Mouse (Mus musculus) limb, embryonic 10.5 days (tissue): ENCODE data around the gene Adad1. TPM values are rescaled to one million over a fixed set of nuclear protein-coding genes. Genes with fewer than 3 reads are reported as not detected.

Experiments used
- DNase-seq: peaks from one replicate; pipeline ENCODE4 v3.0.0-alpha.2; 2017; ENCODE audit warnings: low spot score
- H3K27ac ChIP-seq: fragments of 300-500 bp; sonication (generic); 2 replicates; pipeline ENCODE4 v1.5.1; 2016; ENCODE audit warnings: mild to moderate bottlenecking
- H3K27me3 ChIP-seq: fragments of 300-500 bp; sonication (generic); 2 replicates; pipeline ENCODE4 v1.6.1; 2016; ENCODE audit warnings: low read depth, mild to moderate bottlenecking; ENCODE audit not compliant: poor library complexity, severe bottlenecking
- H3K36me3 ChIP-seq: fragments of 300-500 bp; sonication (generic); 2 replicates; pipeline ENCODE4 v1.6.1; 2016; ENCODE audit warnings: mild to moderate bottlenecking, moderate library complexity
- H3K4me1 ChIP-seq: fragments of 300-500 bp; sonication (generic); 2 replicates; pipeline ENCODE4 v1.6.1; 2016
- H3K4me3 ChIP-seq: fragments of 300-500 bp; sonication (generic); 2 replicates; pipeline ENCODE4 v1.5.1; 2016; ENCODE audit warnings: mild to moderate bottlenecking, moderate library complexity
- H3K9me3 ChIP-seq: fragments of 300-500 bp; sonication (generic); replicated peaks from 2 replicates; pipeline ENCODE4 v1.6.1; 2016; ENCODE audit warnings: mild to moderate bottlenecking
- WGBS: fragments of 180-500 bp; shearing (Covaris S2); methylation state at CpG from one replicate; pipeline ENCODE4 v1.1.7; 2016; 5-methylcytosine and 5-hydroxymethylcytosine counted together
- polyA plus RNA-seq: library from polyadenylated mRNA; unstranded; fragments of >200 nt; fragmentation: Nextera tagmentation; extraction: Ambion mirVana; gene quantifications from 2 replicates; pipeline ENCODE4 v1.2.1, GENCODE M21; 2016

The Adad1 gene
- 0.65 and 1.1 TPM in 2 replicates for polyA plus RNA-seq

DNA sequence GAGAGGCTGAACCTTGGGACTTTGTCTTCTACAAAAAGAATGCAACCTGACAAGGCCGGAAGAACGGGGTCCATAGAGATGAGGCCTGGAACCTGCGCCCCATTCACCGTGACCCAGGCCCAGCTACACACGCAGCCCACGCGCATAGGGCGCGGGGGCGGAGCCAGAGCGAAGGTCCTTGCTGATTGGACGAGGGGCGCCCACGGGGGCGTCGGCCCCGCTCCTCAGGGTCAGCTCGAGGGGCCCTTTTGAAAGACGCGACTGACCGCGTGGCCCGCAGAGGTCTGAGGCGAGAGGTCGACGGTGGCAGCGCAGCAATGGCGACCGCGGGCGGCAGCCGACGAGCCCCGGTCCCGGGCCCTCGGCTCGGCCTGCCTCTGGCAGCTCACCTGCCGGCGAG lies at the start of gene Adad1:
Gene Adad1 (plus strand): TSS at position 122 of the 400 bp plus-strand sequence.
- H3K36me3 ChIP-seq, result no peaks in the 10 kb centered on the region
- peaks cover 6% of the 10 kb centered on the region for H3K4me1 ChIP-seq
- WGBS, result 51% methylated on average over 39 of the region's 39 CpGs
- DNase-seq, result peak; percentile 36
- peaks cover 2% of the 10 kb centered on the region; the same call in 1 of the 2 replicates for H3K9me3 ChIP-seq
- H3K4me3 ChIP-seq, result peak within 1 kb of the TSS; percentile 41
- no peaks in the 10 kb centered on the region for H3K27me3 ChIP-seq
- H3K27ac ChIP-seq, result 0 out of 2 replicates have a peak within 1 kb of the TSS, but pooled peaks have one; percentile 3

DNA sequence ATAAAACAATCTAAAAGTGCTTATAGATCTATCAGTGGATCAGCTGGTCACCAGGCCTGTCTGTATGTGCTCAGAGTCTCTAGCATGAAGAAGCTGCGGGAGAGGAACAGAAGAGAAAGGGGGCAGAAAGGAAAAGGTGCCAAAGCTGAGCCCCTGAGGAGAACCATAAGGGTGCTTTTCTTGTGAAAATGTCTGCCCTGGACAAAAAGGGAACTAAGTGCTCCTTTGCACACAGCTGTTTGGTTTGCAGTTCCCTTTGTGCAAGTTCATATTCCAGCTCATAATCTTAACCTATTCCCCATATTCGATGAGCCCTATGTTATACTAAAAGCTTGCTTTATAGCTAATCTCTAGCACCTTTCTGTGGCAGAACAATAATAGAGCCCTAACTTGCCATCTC lies 25.3 kb upstream of the Adad1 start:
- H3K36me3 ChIP-seq, result peaks cover 41% of the 10 kb centered on the region
- H3K27me3 ChIP-seq, result no peaks in the 10 kb centered on the region
- no peaks in the 10 kb centered on the region for H3K4me1 ChIP-seq
- H3K27ac ChIP-seq, result no peak overlapping the region
- 93% methylated on average over 2 of the region's 2 CpGs for WGBS
- no peak for DNase-seq
- H3K9me3 ChIP-seq, result no peaks in the 10 kb centered on the region
- H3K4me3 ChIP-seq, result no peak overlapping the region

DNA sequence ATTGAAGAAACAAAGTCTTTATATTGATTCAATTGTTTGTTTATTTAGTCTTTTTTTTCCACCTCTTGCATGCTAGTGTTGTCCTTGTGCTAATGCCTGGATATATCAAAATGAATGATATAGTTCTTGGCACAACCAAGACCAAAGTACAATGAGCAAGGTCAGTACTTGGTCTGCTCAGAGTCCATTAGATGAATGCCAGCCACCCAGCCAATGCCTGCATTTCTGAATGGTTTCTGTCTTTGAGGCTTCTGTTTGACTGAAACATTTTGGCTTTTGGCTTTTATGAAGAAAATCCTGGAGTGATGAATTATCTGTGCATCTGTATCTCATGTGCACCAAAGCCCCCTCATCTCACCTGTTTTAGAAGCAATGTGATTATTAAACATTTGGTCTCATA lies 23.5 kb upstream of the Adad1 start:
- H3K27ac ChIP-seq, result no peak overlapping the region
- no peak for DNase-seq
- no peaks in the 10 kb centered on the region for H3K27me3 ChIP-seq
- H3K4me1 ChIP-seq, result no peaks in the 10 kb centered on the region
- no peak overlapping the region for H3K4me3 ChIP-seq
- H3K9me3 ChIP-seq, result no peaks in the 10 kb centered on the region
- H3K36me3 ChIP-seq, result peaks cover 45% of the 10 kb centered on the region

DNA sequence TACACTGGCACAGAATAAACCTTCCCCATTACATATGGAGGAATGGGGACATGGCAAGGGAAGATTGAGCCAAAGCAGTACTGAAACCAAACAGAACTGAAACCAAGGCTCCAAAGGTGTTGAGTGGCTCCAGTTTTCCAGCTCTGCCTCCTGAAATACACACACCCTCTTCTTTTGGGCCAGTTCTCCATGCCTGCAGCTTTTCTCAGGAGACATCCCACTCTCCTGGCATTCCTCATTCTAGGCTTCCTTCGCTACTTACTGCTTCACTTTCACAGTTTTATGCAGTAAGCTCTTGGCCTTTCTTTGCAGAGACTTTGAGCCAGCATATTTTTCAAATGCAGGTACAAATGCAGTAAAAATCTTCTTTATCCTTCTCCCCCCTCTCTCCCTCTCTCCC lies 11.8 kb upstream of the Adad1 start:
- H3K4me1 ChIP-seq, result no peaks in the 10 kb centered on the region
- no peak overlapping the region for H3K27ac ChIP-seq
- no peaks in the 10 kb centered on the region for H3K9me3 ChIP-seq
- WGBS, result 97% methylated on average over 1 of the region's 1 CpGs
- H3K36me3 ChIP-seq, result peaks cover 30% of the 10 kb centered on the region
- DNase-seq, result no peak
- no peaks in the 10 kb centered on the region for H3K27me3 ChIP-seq
- H3K4me3 ChIP-seq, result no peak overlapping the region

DNA sequence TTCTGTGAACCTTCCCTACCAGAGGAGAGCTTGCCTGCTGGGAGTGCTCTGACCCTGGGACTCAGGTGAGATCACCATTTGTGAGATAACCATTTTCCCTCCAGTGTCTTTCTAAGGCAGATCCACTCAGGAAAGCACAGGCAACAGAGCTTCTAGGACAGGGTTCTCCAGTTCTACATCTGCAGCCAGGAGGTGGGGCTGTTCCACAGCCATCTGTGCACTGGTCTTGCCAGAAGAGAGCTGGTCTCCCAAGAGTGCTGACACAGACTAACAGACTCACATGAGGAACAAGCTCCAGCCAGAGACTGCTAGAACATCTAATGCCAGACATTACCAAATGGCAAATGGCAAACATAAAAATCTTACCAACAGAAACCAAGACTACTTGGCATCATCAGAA lies 9.9 kb downstream of the Adad1 start:
- H3K4me1 ChIP-seq, result no peaks in the 10 kb centered on the region
- H3K9me3 ChIP-seq, result no peaks in the 10 kb centered on the region
- H3K27ac ChIP-seq, result no peak overlapping the region
- no peaks in the 10 kb centered on the region for H3K36me3 ChIP-seq
- no peaks in the 10 kb centered on the region for H3K27me3 ChIP-seq
- DNase-seq, result no peak
- H3K4me3 ChIP-seq, result no peak overlapping the region

DNA sequence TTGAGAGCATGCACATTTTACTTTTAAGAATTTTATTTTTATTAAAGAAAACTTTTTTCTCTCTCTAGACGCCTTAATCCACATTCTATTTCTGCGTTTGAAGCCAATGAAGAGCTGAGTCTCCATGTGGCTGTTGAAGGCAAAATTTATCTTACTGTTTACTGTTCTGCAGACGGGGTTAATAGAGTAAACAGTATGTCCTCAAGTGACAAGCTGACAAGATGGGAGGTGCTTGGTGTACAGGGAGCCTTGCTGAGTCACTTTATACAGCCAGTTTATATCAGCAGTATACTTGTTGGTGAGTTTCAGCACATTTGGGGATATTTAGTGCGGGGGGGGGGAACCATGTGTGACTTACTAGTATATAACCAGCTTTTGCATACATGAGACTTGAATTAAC lies 21.5 kb downstream of the Adad1 start:
- Histone ChIP-seq H3K4me1 (no peaks in the 10 kb centered on the region), H3K27ac (no peak overlapping the region), H3K9me3 (no peaks in the 10 kb centered on the region), H3K27me3 (no peaks in the 10 kb centered on the region), H3K36me3 (no peaks in the 10 kb centered on the region), H3K4me3 (no peak overlapping the region)
- no peak for DNase-seq
- WGBS, result 81% methylated on average over 4 of the region's 4 CpGs

DNA sequence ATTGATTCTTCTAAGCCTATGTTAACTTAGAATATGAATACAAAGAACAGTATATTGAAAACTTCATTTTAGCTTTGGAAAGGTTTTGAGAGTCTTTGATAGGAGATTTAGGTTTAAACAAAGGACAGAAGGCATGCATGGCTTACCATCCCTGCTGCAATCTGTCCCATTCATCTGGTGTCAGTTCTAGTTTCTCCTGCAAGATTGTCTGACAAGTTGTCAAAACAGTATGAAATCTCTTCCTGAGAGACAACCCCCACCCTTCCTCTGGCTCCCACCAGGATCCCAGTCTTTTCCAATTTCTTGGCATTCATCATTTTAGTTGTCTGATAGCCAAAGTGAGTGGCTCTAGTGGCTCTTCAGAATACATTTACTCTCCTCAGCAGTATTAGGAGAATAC lies 27.4 kb downstream of the Adad1 start:
- H3K27me3 ChIP-seq, result no peaks in the 10 kb centered on the region
- H3K36me3 ChIP-seq, result no peaks in the 10 kb centered on the region
- no peaks in the 10 kb centered on the region for H3K9me3 ChIP-seq
- H3K4me1 ChIP-seq, result no peaks in the 10 kb centered on the region
- no peak overlapping the region for H3K4me3 ChIP-seq
- DNase-seq, result no peak
- no peak overlapping the region for H3K27ac ChIP-seq

DNA sequence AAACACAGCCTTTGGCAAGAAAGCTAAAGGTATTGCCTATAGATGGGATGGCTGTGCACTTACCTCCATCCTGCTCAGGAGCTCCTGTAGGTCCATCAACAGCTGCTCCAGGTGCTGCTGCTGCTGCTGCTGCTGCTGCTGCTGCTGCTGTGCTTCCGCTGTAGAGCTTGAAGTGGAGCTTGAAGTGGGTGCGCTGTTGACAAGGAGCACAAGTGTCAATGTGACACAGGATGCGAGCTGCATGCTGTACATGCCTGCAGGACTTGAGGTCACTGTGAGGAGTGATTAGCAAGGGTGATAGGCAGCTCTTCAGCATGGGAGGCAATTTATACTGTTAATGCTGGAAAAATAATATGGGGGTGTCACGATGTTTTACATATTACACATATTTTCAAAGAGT lies 62.3 kb downstream of the Adad1 start, which contains the start of gene Il2:
Gene Il2 (minus strand): TSS at position 305 of the 400 bp plus-strand sequence.
- H3K27me3 ChIP-seq, result no peaks in the 10 kb centered on the region
- H3K36me3 ChIP-seq, result no peaks in the 10 kb centered on the region
- no peak within 1 kb of the TSS for H3K4me3 ChIP-seq
- no peak within 1 kb of the TSS for H3K27ac ChIP-seq
- H3K4me1 ChIP-seq, result no peaks in the 10 kb centered on the region
- no peaks in the 10 kb centered on the region for H3K9me3 ChIP-seq
- WGBS, result 91% methylated on average over 4 of the region's 4 CpGs
- DNase-seq, result no peak

DNA sequence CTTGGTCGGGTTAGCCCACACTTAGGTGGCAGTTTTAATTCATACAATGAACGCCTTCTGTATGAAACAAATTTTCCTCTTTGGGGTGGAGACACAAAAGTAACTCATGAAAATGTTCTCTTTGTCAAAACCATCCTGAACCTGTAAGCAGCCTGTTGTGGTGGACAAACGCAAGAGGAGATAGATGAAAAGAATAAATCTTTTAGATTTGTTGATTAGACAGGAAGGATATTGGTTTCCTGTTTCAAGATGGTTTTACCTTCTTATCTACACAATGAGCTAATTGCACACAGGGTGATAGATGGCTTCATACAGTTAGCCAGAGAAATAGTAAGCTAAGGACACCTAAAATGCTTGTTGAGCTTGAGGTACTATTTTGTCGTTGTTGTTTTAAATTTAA lies 62.8 kb downstream of the Adad1 start:
- H3K27ac ChIP-seq, result no peak overlapping the region
- no peak for DNase-seq
- no peaks in the 10 kb centered on the region for H3K4me1 ChIP-seq
- H3K36me3 ChIP-seq, result no peaks in the 10 kb centered on the region
- H3K4me3 ChIP-seq, result no peak overlapping the region
- no peaks in the 10 kb centered on the region for H3K9me3 ChIP-seq
- 83% methylated on average over 4 of the region's 4 CpGs for WGBS
- no peaks in the 10 kb centered on the region for H3K27me3 ChIP-seq

DNA sequence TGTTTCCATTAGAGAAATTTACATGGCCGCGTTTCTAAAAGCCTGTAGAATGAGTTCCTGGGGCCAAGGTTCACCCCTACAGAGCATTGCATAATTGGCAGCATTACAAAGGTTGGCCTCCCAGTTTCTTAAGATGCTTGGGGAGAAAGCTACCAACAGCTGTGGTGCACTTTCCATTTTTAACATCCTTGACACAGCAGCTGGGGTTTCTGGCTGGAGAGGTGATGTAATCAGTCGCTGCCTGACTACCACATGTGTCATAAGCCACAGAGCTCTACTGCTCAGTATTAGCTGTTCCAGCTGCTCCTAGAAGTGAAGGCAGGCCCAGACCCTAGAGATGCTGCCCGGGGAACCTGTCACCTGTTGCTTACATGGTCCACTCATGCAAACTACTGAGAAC lies 64.9 kb downstream of the Adad1 start:
- Histone ChIP-seq H3K4me1 (no peaks in the 10 kb centered on the region), H3K4me3 (no peak overlapping the region), H3K9me3 (no peaks in the 10 kb centered on the region), H3K27me3 (no peaks in the 10 kb centered on the region), H3K27ac (no peak overlapping the region), H3K36me3 (no peaks in the 10 kb centered on the region)
- no peak for DNase-seq
- 70% methylated on average over 4 of the region's 4 CpGs for WGBS

DNA sequence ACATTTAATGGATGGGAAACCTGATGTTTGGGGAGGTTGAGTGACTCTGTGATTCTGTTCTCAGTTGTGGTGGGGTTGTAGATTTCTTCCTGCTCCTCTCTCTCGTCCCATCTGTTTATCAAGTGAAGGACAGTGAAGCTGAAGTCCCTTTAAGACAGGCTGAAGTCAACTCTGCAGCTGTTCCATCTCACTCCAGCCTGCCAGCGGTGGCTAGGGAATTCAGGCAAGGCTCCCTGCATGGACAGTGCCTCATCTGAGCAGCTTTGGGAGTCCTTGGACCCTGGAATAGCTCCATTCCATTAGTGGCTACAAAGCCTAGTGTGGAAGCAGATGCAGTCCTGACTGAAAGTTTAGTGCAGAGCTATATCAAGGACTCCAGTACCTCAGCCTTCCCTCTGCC lies 65.7 kb downstream of the Adad1 start:
- no peak overlapping the region for H3K4me3 ChIP-seq
- no peak for DNase-seq
- H3K27ac ChIP-seq, result no peak overlapping the region
- H3K36me3 ChIP-seq, result no peaks in the 10 kb centered on the region
- no peaks in the 10 kb centered on the region for H3K27me3 ChIP-seq
- no peaks in the 10 kb centered on the region for H3K9me3 ChIP-seq
- H3K4me1 ChIP-seq, result no peaks in the 10 kb centered on the region
- 51% methylated on average over 2 of the region's 2 CpGs for WGBS

DNA sequence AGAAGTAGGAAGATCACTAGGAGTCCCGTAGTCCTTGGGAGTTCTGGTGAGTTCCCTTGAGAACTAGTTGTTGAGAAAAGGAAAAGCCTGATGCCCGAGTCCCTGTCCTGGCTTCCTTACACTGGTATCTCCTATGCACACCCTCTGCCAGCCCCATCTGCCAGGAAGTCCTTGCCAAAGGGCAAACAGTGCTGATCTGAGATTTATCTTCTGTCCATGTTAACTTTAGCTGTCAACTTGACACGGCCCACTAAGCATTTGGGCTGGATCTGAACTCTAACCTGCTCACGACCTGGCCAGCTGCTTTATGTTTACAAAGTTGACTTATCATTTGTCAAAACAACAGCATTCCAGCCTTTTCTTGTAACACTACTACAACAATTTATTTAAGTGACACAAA lies 73.9 kb downstream of the Adad1 start:
- no peaks in the 10 kb centered on the region for H3K9me3 ChIP-seq
- H3K4me1 ChIP-seq, result no peaks in the 10 kb centered on the region
- no peak for DNase-seq
- H3K4me3 ChIP-seq, result no peak overlapping the region
- H3K27me3 ChIP-seq, result no peaks in the 10 kb centered on the region
- no peaks in the 10 kb centered on the region for H3K36me3 ChIP-seq
- 80% methylated on average over 4 of the region's 4 CpGs for WGBS
- H3K27ac ChIP-seq, result no peak overlapping the region

DNA sequence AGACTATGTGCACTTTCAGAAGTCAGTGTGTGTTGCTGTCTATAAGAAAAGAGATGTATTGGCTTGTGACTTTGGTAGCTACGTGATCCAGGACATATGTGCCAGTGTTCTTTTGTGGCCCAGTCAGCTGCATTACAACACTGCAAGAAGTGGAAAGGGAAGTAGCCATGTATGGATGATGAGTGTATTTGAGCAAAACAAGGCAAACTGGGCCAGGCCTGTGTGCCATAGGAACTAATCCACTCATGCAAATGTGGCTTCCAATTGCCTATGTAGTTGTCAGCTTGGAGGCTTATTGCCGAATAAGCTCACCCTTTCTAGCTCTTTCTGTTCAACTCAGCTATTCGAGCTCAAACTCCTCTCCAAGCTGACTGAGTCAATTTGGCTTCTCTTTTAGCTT lies 75.9 kb downstream of the Adad1 start:
- Histone ChIP-seq H3K4me3 (no peak overlapping the region), H3K36me3 (no peaks in the 10 kb centered on the region), H3K4me1 (no peaks in the 10 kb centered on the region), H3K9me3 (no peaks in the 10 kb centered on the region), H3K27me3 (no peaks in the 10 kb centered on the region), H3K27ac (no peak overlapping the region)
- WGBS, result 83% methylated on average over 3 of the region's 3 CpGs
- no peak for DNase-seq

DNA sequence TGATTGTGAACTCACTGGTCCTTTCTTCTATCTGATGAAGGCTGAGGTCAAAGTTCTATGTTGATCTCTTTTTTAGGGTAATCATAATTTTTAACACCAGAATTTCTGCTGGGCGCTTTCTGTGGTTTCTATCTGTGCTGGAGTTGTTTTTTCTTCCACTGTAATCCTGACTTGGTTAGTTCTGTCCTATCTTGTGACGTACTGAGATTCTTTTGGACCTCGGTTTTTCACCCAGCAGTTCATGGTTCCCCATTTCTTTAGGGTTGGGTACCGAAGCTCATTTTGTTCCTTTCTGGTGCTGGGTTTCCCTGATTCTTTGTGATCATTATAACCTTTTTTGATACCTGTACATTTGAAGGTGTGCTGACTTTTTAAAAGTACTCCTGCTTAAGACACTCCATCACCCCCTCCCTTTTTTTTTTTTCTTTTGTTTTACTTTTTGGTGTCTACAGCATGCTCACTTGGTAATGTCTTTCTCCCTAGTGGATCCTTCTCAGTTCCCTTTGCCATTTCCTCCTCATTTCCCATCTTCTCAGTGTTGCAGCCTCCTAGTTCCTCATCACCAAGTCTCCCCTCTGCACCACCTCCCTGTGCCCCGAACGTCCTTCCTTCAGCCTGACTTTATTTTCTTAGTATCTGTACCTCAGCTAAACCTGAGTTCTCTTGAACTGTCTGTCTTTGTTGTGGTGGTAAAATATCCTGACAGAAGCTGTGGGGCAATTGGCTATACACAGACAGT lies 77.0 kb downstream of the Adad1 start:
- Histone ChIP-seq H3K27me3 (no peaks in the 10 kb centered on the region), H3K9me3 (no peaks in the 10 kb centered on the region), H3K36me3 (no peaks in the 10 kb centered on the region), H3K4me3 (no peak overlapping the region), H3K4me1 (no peaks in the 10 kb centered on the region), H3K27ac (no peak overlapping the region)
- WGBS, result 94% methylated on average over 6 of the region's 6 CpGs
- no peak for DNase-seq
